Comparison of ENCODE assay signal across 11 mouse cellular contexts in the genomic region with DNA sequence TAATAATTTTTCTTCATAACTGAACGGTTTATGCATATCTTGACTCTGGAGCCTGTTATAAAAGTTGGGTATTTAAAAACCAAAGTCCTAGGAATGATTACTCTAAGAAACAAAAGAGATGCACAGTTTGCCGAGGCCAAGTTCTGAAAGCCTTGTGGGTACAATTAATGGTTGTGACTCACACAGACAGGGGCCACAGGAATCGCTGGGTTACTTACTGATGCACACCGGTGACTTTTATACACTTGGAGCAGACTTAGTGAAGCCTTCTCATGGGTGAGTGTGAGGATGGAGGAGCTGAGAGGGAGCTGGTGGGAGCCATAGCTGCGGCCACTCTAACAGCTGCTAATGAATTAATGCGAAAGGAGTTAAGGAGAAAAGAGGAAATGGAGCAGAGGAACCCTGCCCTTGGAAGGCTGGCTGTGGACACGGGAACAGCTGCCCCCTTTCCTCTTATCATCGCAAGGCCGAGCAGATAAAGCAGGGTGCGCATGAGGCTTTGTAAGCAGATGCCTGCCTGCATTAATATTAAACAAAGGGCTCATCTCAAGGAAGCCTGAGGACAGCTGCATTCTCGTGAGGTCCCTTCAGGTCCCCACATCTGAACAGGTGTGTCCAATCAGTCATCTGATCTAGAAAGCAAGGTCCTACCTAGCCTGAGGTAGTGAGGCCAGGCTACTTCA.
DNase-seq lines count a peak whose midpoint lies in the region; ATAC-seq and TF ChIP-seq lines count a peak whose summit lies in the region.
"Had no signal": no experiment of that assay in that cellular context is flagged by ENCODE, and none has a peak within 500 bp of the region (broad histone marks: within the 10 kb centered on the region; RNA-seq: fewer than 3 reads in every experiment).

No protein-coding gene starts in this region.

- CTCF ChIA-PET in Patski (lab: Charles Lee): interaction anchor here (0.6 to 1.6 kb wide), 5 partner anchors 10 to 70 kb away, joined by 3 to 6 read pairs (median 3); no protein-coding TSS in a partner anchor

- peaks cover 12% of the 10 kb centered on the region; the same call in 1 of the 2 replicates for H3K4me1 ChIP-seq in hindbrain, embryonic 11.5 days (replicated peaks; ENCODE audit: control insufficient read depth, insufficient read depth, low read length)
- H3K4me1 ChIP-seq in hindbrain, embryonic 16.5 days (ENCODE audit: control insufficient read depth, insufficient read depth, low read depth, low read length): peaks cover 27% of the 10 kb centered on the region
- H3K4me1 ChIP-seq in forebrain, embryonic 13.5 days: peaks cover 46% of the 10 kb centered on the region
- H3K4me1 ChIP-seq in midbrain, embryonic 16.5 days (ENCODE audit: control insufficient read depth, insufficient read depth, low read length): peaks cover 38% of the 10 kb centered on the region

- in situ Hi-C loops in Patski (cut with MboI; ENCODE audit: low pct_unique_long_range_greater_than_20kb): no loop called here

- H3K9ac ChIP-seq in hindbrain, embryonic 11.5 days (ENCODE audit: low read depth, low read length): no peak overlapping the region
- no peak overlapping the region for H3K9ac ChIP-seq in hindbrain, embryonic 16.5 days (ENCODE audit: low read depth, low read length)
- H3K9ac ChIP-seq in forebrain, embryonic 13.5 days: peak overlapping the region; percentile 50
- no peak overlapping the region for H3K9ac ChIP-seq in midbrain, embryonic 16.5 days (ENCODE audit: low read depth, low read length)
- H3K9ac ChIP-seq: limb, embryonic 15.5 days had no signal

- H3K4me3 ChIP-seq in hindbrain, embryonic 11.5 days (ENCODE audit: low read depth, low read length): no peak overlapping the region
- no peak overlapping the region for H3K4me3 ChIP-seq in hindbrain, embryonic 16.5 days (ENCODE audit: low read length)
- no peak overlapping the region for H3K4me3 ChIP-seq in forebrain, embryonic 13.5 days
- no peak overlapping the region for H3K4me3 ChIP-seq in midbrain, embryonic 16.5 days (ENCODE audit: low read depth, low read length)
- no peak overlapping the region for H3K4me3 ChIP-seq in left cerebral cortex, adult 2 months
- H3K4me3 ChIP-seq: limb, embryonic 15.5 days had no signal

- no peaks in the 10 kb centered on the region for H3K36me3 ChIP-seq in hindbrain, embryonic 11.5 days (ENCODE audit: control insufficient read depth, insufficient read depth, low read length)
- no peaks in the 10 kb centered on the region for H3K36me3 ChIP-seq in hindbrain, embryonic 16.5 days (ENCODE audit: control insufficient read depth, insufficient read depth, low read length)
- H3K36me3 ChIP-seq in forebrain, embryonic 13.5 days (ENCODE audit: poor library complexity, severe bottlenecking): no peaks in the 10 kb centered on the region
- no peaks in the 10 kb centered on the region for H3K36me3 ChIP-seq in midbrain, embryonic 16.5 days (ENCODE audit: control insufficient read depth, insufficient read depth, low read length)
- H3K36me3 ChIP-seq: limb, embryonic 15.5 days had no signal

- no peaks in the 10 kb centered on the region for H3K27me3 ChIP-seq in hindbrain, embryonic 11.5 days (ENCODE audit: control insufficient read depth, insufficient read depth, low read length)
- no peaks in the 10 kb centered on the region for H3K27me3 ChIP-seq in hindbrain, embryonic 16.5 days (replicated peaks; ENCODE audit: control insufficient read depth, insufficient read depth, low read length)
- no peaks in the 10 kb centered on the region for H3K27me3 ChIP-seq in Patski
- H3K27me3 ChIP-seq in forebrain, embryonic 13.5 days: no peaks in the 10 kb centered on the region
- H3K27me3 ChIP-seq in midbrain, embryonic 16.5 days (ENCODE audit: control insufficient read depth, insufficient read depth, low read depth, low read length): no peaks in the 10 kb centered on the region
- H3K27me3 ChIP-seq: limb, embryonic 15.5 days had no signal

- ATAC-seq in hindbrain, embryonic 11.5 days (ENCODE audit: low FRiP score): peak; percentile 74
- no peak; the same call in 1 of the 2 replicates for ATAC-seq in hindbrain, embryonic 16.5 days
- peak; percentile 81 for ATAC-seq in Patski
- peak; percentile 30; the same call in 1 of the 2 replicates for ATAC-seq in forebrain, embryonic 13.5 days
- ATAC-seq in midbrain, embryonic 16.5 days: peak; percentile 19; the same call in 1 of the 2 replicates

- DNase-seq in hindbrain, embryonic 11.5 days (ENCODE audit: low spot score): peak; percentile 36
- peak; percentile 41 for DNase-seq in Patski (ENCODE audit: low read depth, low spot score)
- DNase-seq in urinary bladder, postnatal 10 days (ENCODE audit: low spot score): no peak
- no peak for DNase-seq in left cerebral cortex, adult 2 months (ENCODE audit: extremely low spot score in 1 of 2, low spot score in 2 of 2)
- DNase-seq: embryo, embryonic 11 days; right cerebral cortex, adult 18-20 months; thymus, adult 2 months had no signal

- intact Hi-C loops in left cerebral cortex, adult 2 months (cut with DNase I): loop anchor here (5.0 kb wide), 1 partner anchor 51 kb away; no protein-coding TSS in a partner anchor

- H3K4me2 ChIP-seq in hindbrain, embryonic 11.5 days (replicated peaks; ENCODE audit: low read depth, low read length): no peak overlapping the region
- H3K4me2 ChIP-seq in hindbrain, embryonic 16.5 days (ENCODE audit: low read length): no peak overlapping the region
- H3K4me2 ChIP-seq in forebrain, embryonic 13.5 days: no peak overlapping the region
- no peak overlapping the region for H3K4me2 ChIP-seq in midbrain, embryonic 16.5 days (ENCODE audit: low read length)
- H3K4me2 ChIP-seq: limb, embryonic 15.5 days had no signal

- no peak for TF ChIP-seq CTCF in Patski (IDR thresholded peaks at IDR 0.05)
- no peak for TF ChIP-seq CTCF in left cerebral cortex, adult 2 months (IDR thresholded peaks at IDR 0.05)

- H3K9me3 ChIP-seq in hindbrain, embryonic 11.5 days (ENCODE audit: control insufficient read depth, low read length): no peaks in the 10 kb centered on the region
- no peaks in the 10 kb centered on the region for H3K9me3 ChIP-seq in hindbrain, embryonic 16.5 days (ENCODE audit: control insufficient read depth, low read length)
- no peaks in the 10 kb centered on the region for H3K9me3 ChIP-seq in forebrain, embryonic 13.5 days (replicated peaks)
- no peaks in the 10 kb centered on the region for H3K9me3 ChIP-seq in midbrain, embryonic 16.5 days (replicated peaks; ENCODE audit: control insufficient read depth, low read length, poor library complexity, severe bottlenecking)
- H3K9me3 ChIP-seq: limb, embryonic 15.5 days had no signal

- H3K27ac ChIP-seq in hindbrain, embryonic 11.5 days (ENCODE audit: low read depth, low read length): peak overlapping the region; percentile 77
- H3K27ac ChIP-seq in hindbrain, embryonic 16.5 days (ENCODE audit: low read depth, low read length): no peak overlapping the region
- H3K27ac ChIP-seq in forebrain, embryonic 13.5 days: peak overlapping the region; percentile 41
- no peak overlapping the region; the same call in 1 of the 2 replicates for H3K27ac ChIP-seq in midbrain, embryonic 16.5 days (ENCODE audit: low read length)
- H3K27ac ChIP-seq in left cerebral cortex, adult 2 months: no peak overlapping the region
- H3K27ac ChIP-seq: limb, embryonic 15.5 days had no signal

- POLR2A ChIA-PET in Patski (lab: Charles Lee): interaction anchor here (0.6 kb wide), 2 partner anchors 12 to 416 kb away, joined by 3 to 5 read pairs; no protein-coding TSS in a partner anchor

- WGBS in hindbrain, embryonic 11.5 days: 51% methylated on average over 11 of the region's 11 CpGs
- 38% methylated on average over 11 of the region's 11 CpGs for WGBS in hindbrain, embryonic 16.5 days
- WGBS in forebrain, embryonic 13.5 days: 50% methylated on average over 11 of the region's 11 CpGs
- WGBS in midbrain, embryonic 16.5 days: 32% methylated on average over 11 of the region's 11 CpGs

Comparison
In these comparisons a context has a peak if more than half of its experiments do, and no peak if none do; other contexts are left out.
1. H3K27ac ChIP-seq: peak in hindbrain, embryonic 11.5 days (single experiment) and forebrain, embryonic 13.5 days (single experiment); none in hindbrain, embryonic 16.5 days (single experiment), midbrain, embryonic 16.5 days (single experiment) and left cerebral cortex, adult 2 months (single experiment).
2. DNase-seq: peak in hindbrain, embryonic 11.5 days (single experiment) and Patski (single experiment); none in urinary bladder, postnatal 10 days (single experiment) and left cerebral cortex, adult 2 months (0 of 2).